Mouse (Mus musculus): ENCODE results near the gene Chd1l. TPM values are rescaled to one million over a fixed set of nuclear protein-coding genes. Genes with fewer than 3 reads are reported as not detected.
A peak's percentile ranks its signal among the peaks of the same experiment; 100 is the strongest.

Chd1l gene
- polyA plus RNA-seq, 1 experiment: 37.9 TPM

- TF ChIP-seq POLR2A (IDR thresholded peaks at IDR 0.05; ENCODE audit: control insufficient read depth, low read depth, low read length) (no peak), CTCF (IDR thresholded peaks at IDR 0.05; ENCODE audit: control insufficient read depth, insufficient read depth, insufficient replicate concordance, low read depth, low read length) (no peak)
- Histone ChIP-seq H3K36me3 (ENCODE audit: control insufficient read depth, insufficient read depth, low read length) (no peaks in the 10 kb centered on the region), H3K27me3 (ENCODE audit: control insufficient read depth, insufficient read depth, low read length) (no peaks in the 10 kb centered on the region), H3K4me3 (ENCODE audit: control insufficient read depth, low read depth, low read length) (no peak overlapping the region), H3K27ac (ENCODE audit: control insufficient read depth, insufficient read depth, low read depth, low read length) (no peak overlapping the region), H3K4me1 (ENCODE audit: control insufficient read depth, insufficient read depth, low read length) (no peaks in the 10 kb centered on the region)
These were observed 7.9 kb upstream of the Chd1l start for GRCm38 (mm10) chr3:97617899-97618298.

DNA sequence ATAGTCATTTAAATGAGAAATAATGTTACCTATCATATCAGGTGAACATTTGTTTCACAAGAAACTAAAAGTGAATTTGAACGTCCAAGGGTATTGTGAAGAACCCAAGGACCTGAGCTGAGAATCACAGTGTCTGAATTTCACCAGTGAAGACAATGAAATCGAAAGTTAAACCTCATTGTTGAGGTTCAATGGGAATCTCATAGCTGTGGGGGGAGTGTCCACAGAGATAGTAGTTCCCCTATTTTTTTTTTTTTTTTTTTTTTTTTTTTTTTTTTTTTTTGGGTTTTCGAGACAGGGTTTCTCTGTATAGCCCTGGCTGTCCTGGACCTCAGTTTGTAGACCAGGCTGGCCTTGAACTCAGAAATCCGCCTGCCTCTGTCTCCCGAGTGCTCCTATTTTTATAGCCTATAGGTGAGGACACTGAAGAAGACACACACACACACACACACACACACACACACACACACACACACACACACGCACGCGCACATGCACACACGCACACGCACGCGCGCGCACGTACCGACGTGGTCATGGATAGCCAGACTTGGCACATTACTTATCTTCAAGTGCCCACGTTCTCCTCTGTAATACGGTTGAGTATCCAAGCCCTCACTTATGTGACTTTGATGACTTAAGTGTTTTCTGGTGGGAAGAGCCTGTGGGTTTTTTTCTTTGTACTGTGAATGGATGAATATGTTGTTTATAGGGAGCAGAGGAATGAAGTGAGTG, 7.3 kb upstream of the Chd1l start:
- H3K4me1 ChIP-seq (ENCODE audit: control insufficient read depth, insufficient read depth, low read length): no peaks in the 10 kb centered on the region
- TF ChIP-seq CTCF (IDR thresholded peaks at IDR 0.05; ENCODE audit: control insufficient read depth, insufficient read depth, insufficient replicate concordance, low read depth, low read length) (no peak), POLR2A (IDR thresholded peaks at IDR 0.05; ENCODE audit: control insufficient read depth, low read depth, low read length) (no peak)
- no peaks in the 10 kb centered on the region for H3K27me3 ChIP-seq (ENCODE audit: control insufficient read depth, insufficient read depth, low read length)
- no peak overlapping the region for H3K27ac ChIP-seq (ENCODE audit: control insufficient read depth, insufficient read depth, low read depth, low read length)
- no peak overlapping the region for H3K4me3 ChIP-seq (ENCODE audit: control insufficient read depth, low read depth, low read length)
- H3K36me3 ChIP-seq (ENCODE audit: control insufficient read depth, insufficient read depth, low read length): no peaks in the 10 kb centered on the region

DNA sequence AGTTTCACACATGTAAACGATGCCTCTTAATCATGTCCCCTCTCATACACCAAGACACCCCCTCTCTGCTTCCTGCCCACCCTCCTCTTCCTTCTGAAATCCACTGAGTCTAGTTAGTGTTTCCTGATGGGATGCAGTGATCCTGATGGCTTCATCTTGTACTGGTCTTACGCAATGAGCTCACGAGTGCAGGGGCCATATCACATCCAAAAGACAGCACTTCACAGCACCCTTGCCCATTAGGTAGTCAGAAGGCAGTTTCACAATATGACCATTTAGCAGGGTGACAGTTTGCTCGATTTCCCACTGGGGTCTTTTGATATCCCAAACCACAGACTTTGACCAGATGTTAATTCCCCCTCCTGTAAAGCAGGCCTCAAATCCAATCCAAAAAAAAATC, 5.9 kb upstream of the Chd1l start:
- H3K27me3 ChIP-seq (ENCODE audit: control insufficient read depth, insufficient read depth, low read length): no peaks in the 10 kb centered on the region
- H3K36me3 ChIP-seq (ENCODE audit: control insufficient read depth, insufficient read depth, low read length): no peaks in the 10 kb centered on the region
- no peak overlapping the region for H3K4me3 ChIP-seq (ENCODE audit: control insufficient read depth, low read depth, low read length)
- no peaks in the 10 kb centered on the region for H3K4me1 ChIP-seq (ENCODE audit: control insufficient read depth, insufficient read depth, low read length)
- TF ChIP-seq CTCF (IDR thresholded peaks at IDR 0.05; ENCODE audit: control insufficient read depth, insufficient read depth, insufficient replicate concordance, low read depth, low read length) (no peak), POLR2A (IDR thresholded peaks at IDR 0.05; ENCODE audit: control insufficient read depth, low read depth, low read length) (no peak)
- H3K27ac ChIP-seq (ENCODE audit: control insufficient read depth, insufficient read depth, low read depth, low read length): no peak overlapping the region

- Histone ChIP-seq H3K27ac (ENCODE audit: control insufficient read depth, insufficient read depth, low read depth, low read length) (no peak overlapping the region), H3K4me3 (ENCODE audit: control insufficient read depth, low read depth, low read length) (no peak overlapping the region), H3K36me3 (ENCODE audit: control insufficient read depth, insufficient read depth, low read length) (no peaks in the 10 kb centered on the region), H3K4me1 (ENCODE audit: control insufficient read depth, insufficient read depth, low read length) (peaks cover 3% of the 10 kb centered on the region), H3K27me3 (ENCODE audit: control insufficient read depth, insufficient read depth, low read length) (no peaks in the 10 kb centered on the region)
- no peak for TF ChIP-seq POLR2A (IDR thresholded peaks at IDR 0.05; ENCODE audit: control insufficient read depth, low read depth, low read length)
- no peak for TF ChIP-seq CTCF (IDR thresholded peaks at IDR 0.05; ENCODE audit: control insufficient read depth, insufficient read depth, insufficient replicate concordance, low read depth, low read length)
These were observed 5.2 kb upstream of the Chd1l start for GRCm38 (mm10) chr3:97615154-97615553.

DNA sequence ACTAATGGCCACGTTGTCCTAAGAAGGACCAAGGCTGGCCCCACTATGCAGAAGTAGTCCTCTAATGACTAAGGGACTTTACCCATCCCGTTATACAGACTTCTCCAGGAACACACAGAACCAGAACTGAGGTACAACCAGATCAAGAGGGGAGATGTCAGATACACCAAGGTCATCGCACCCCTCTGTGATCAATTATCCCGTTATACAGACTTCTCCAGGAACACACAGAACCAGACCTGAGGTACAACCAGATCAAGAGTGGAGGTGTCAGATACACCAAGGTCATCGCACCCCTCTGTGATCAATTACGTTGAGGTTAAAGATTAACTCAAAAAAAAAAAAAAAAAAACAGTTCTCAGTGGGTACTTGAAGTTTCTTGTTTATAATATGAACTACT, 1.0 kb upstream of the Chd1l start:
- Histone ChIP-seq H3K27me3 (ENCODE audit: control insufficient read depth, insufficient read depth, low read length) (no peaks in the 10 kb centered on the region), H3K36me3 (ENCODE audit: control insufficient read depth, insufficient read depth, low read length) (no peaks in the 10 kb centered on the region), H3K27ac (ENCODE audit: control insufficient read depth, insufficient read depth, low read depth, low read length) (no peak overlapping the region), H3K4me1 (ENCODE audit: control insufficient read depth, insufficient read depth, low read length) (peaks cover 9% of the 10 kb centered on the region), H3K4me3 (ENCODE audit: control insufficient read depth, low read depth, low read length) (no peak overlapping the region)
- TF ChIP-seq CTCF (IDR thresholded peaks at IDR 0.05; ENCODE audit: control insufficient read depth, insufficient read depth, insufficient replicate concordance, low read depth, low read length): no peak
- no peak for TF ChIP-seq POLR2A (IDR thresholded peaks at IDR 0.05; ENCODE audit: control insufficient read depth, low read depth, low read length)

GRCm38 (mm10) chr3:97609201-97609844, 680 bp downstream of the Chd1l start:
- H3K4me3 ChIP-seq (ENCODE audit: control insufficient read depth, low read depth, low read length): peak overlapping the region; percentile 99
- H3K27me3 ChIP-seq (ENCODE audit: control insufficient read depth, insufficient read depth, low read length): no peaks in the 10 kb centered on the region
- TF ChIP-seq CTCF (IDR thresholded peaks at IDR 0.05; ENCODE audit: control insufficient read depth, insufficient read depth, insufficient replicate concordance, low read depth, low read length) (peak; percentile 31; the same call in 1 of the 2 replicates), POLR2A (IDR thresholded peaks at IDR 0.05; ENCODE audit: control insufficient read depth, low read depth, low read length) (no peak)
- H3K27ac ChIP-seq (ENCODE audit: control insufficient read depth, insufficient read depth, low read depth, low read length): peak overlapping the region; percentile 90
- no peaks in the 10 kb centered on the region for H3K36me3 ChIP-seq (ENCODE audit: control insufficient read depth, insufficient read depth, low read length)
- peaks cover 9% of the 10 kb centered on the region for H3K4me1 ChIP-seq (ENCODE audit: control insufficient read depth, insufficient read depth, low read length)

- H3K27me3 ChIP-seq (ENCODE audit: control insufficient read depth, insufficient read depth, low read length): no peaks in the 10 kb centered on the region
- no peak overlapping the region for H3K27ac ChIP-seq (ENCODE audit: control insufficient read depth, insufficient read depth, low read depth, low read length)
- H3K4me3 ChIP-seq (ENCODE audit: control insufficient read depth, low read depth, low read length): no peak overlapping the region
- TF ChIP-seq POLR2A (IDR thresholded peaks at IDR 0.05; ENCODE audit: control insufficient read depth, low read depth, low read length): no peak
- no peak for TF ChIP-seq CTCF (IDR thresholded peaks at IDR 0.05; ENCODE audit: control insufficient read depth, insufficient read depth, insufficient replicate concordance, low read depth, low read length)
- H3K36me3 ChIP-seq (ENCODE audit: control insufficient read depth, insufficient read depth, low read length): no peaks in the 10 kb centered on the region; the same call in none of the 2 replicates
- H3K4me1 ChIP-seq (ENCODE audit: control insufficient read depth, insufficient read depth, low read length): no peaks in the 10 kb centered on the region
These were observed 9.8 kb downstream of the Chd1l start for GRCm38 (mm10) chr3:97600050-97600832.

All from testis, adult 2 months (tissue).